Mouse (Mus musculus) stomach, embryonic 14.5 days (tissue): ENCODE measurements at regions not wholly inside any gene's neighbourhood (a gene's known extent, or its start where the extent isn't known, plus 50 kb on each side); places are given as distances from the start of the nearest gene placed in this dataset.

ENCODE experiments used
- ATAC-seq: fragments of 200-750 bp; cut with Nextera tagmentation; 2 replicates; pipeline ENCODE4 v1.8.0; 2017; ENCODE audit warnings: low read depth, moderate TSS enrichment; ENCODE audit not compliant: insufficient number of reproducible peaks, insufficient read depth, low FRiP score
- H3K27ac ChIP-seq: fragments of 300-500 bp; sonication (generic); 2 replicates; pipeline ENCODE4 v1.5.1; 2014; ENCODE audit warnings: mild to moderate bottlenecking, low read length, moderate library complexity, mixed read lengths
- H3K27me3 ChIP-seq: fragments of 300-500 bp; sonication (generic); 2 replicates; pipeline ENCODE4 v1.6.1; 2014; ENCODE audit warnings: low read length, control low read depth, mixed read lengths; ENCODE audit not compliant: control insufficient read depth, insufficient read depth
- H3K36me3 ChIP-seq: fragments of 300-500 bp; sonication (generic); 2 replicates; pipeline ENCODE4 v1.6.1; 2014; ENCODE audit warnings: mild to moderate bottlenecking, control low read depth, low read length, moderate library complexity, mixed read lengths; ENCODE audit not compliant: control insufficient read depth, insufficient read depth
- H3K4me1 ChIP-seq: fragments of 300-500 bp; sonication (generic); 2 replicates; pipeline ENCODE4 v1.6.1; 2014; ENCODE audit warnings: low read length, control low read depth, mixed read lengths; ENCODE audit not compliant: control insufficient read depth, insufficient read depth
- H3K4me2 ChIP-seq: fragments of 300-500 bp; sonication (generic); replicated peaks from 2 replicates; pipeline ENCODE4 v1.6.1; 2014; ENCODE audit warnings: low read depth, low read length, control low read depth
- H3K4me3 ChIP-seq: fragments of 300-500 bp; sonication (generic); 2 replicates; pipeline ENCODE4 v1.5.1; 2014; ENCODE audit warnings: low read depth, low read length, control low read depth
- H3K9ac ChIP-seq: fragments of 300-500 bp; sonication (generic); replicated peaks from 2 replicates; pipeline ENCODE4 v1.6.1; 2014; ENCODE audit warnings: low read depth, mild to moderate bottlenecking, control low read depth, low read length, moderate library complexity, mixed read lengths
- H3K9me3 ChIP-seq: fragments of 300-500 bp; sonication (generic); 2 replicates; pipeline ENCODE4 v1.6.1; 2016; ENCODE audit warnings: low read depth, low read length, control low read depth; ENCODE audit not compliant: control insufficient read depth
- WGBS: fragments of 180-500 bp; shearing (Covaris S2); extraction: QIAGEN DNeasy Blood & Tissue Kit; methylation state at CpG from one replicate; pipeline ENCODE4 v1.1.7; 2014; 5-methylcytosine and 5-hydroxymethylcytosine counted together

- Histone ChIP-seq H3K4me2 (no peak overlapping the region), H3K4me1 (no peaks in the 10 kb centered on the region), H3K9ac (no peak overlapping the region), H3K36me3 (no peaks in the 10 kb centered on the region), H3K27ac (no peak overlapping the region), H3K9me3 (no peaks in the 10 kb centered on the region), H3K4me3 (no peak overlapping the region), H3K27me3 (no peaks in the 10 kb centered on the region)
- no peak for ATAC-seq
- 84% methylated on average over 11 of the region's 11 CpGs for WGBS
Observed at GRCm38 (mm10) chr10:96438398-96439103, 178.3 kb upstream of the Btg1 start.

DNA sequence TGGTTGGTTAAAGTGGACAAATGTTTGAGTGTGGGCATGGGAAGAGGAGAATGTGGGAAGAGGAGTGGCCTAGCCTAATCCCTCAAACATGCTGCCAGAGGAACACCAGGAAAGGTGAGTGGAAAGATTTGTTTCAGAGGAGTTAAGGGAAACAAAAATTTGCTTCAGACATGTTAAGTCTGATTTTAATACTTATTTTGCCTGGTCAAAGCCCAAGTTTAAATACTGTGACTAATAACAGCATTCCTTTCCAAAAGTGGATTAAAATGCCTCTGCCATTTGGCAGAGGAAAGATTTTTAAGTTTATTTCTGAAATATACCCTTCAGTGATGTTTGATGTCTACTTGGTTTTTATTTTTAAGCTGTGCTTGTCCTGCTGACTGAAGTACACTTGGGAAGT lies 174.6 kb upstream of the Btg1 start:
- Histone ChIP-seq H3K36me3 (no peaks in the 10 kb centered on the region), H3K4me2 (no peak overlapping the region), H3K27ac (no peak overlapping the region), H3K4me3 (no peak overlapping the region), H3K9ac (no peak overlapping the region), H3K27me3 (no peaks in the 10 kb centered on the region), H3K9me3 (no peaks in the 10 kb centered on the region), H3K4me1 (no peaks in the 10 kb centered on the region)
- no peak for ATAC-seq

GRCm38 (mm10) chr10:96450266-96450665 lies 166.5 kb upstream of the Btg1 start:
- 92% methylated on average over 4 of the region's 4 CpGs for WGBS
- no peak overlapping the region for H3K4me3 ChIP-seq
- no peak overlapping the region for H3K27ac ChIP-seq
- no peaks in the 10 kb centered on the region for H3K36me3 ChIP-seq
- H3K9me3 ChIP-seq: no peaks in the 10 kb centered on the region
- no peaks in the 10 kb centered on the region for H3K27me3 ChIP-seq
- H3K4me1 ChIP-seq: no peaks in the 10 kb centered on the region
- no peak overlapping the region for H3K9ac ChIP-seq
- no peak for ATAC-seq
- H3K4me2 ChIP-seq: no peak overlapping the region

DNA sequence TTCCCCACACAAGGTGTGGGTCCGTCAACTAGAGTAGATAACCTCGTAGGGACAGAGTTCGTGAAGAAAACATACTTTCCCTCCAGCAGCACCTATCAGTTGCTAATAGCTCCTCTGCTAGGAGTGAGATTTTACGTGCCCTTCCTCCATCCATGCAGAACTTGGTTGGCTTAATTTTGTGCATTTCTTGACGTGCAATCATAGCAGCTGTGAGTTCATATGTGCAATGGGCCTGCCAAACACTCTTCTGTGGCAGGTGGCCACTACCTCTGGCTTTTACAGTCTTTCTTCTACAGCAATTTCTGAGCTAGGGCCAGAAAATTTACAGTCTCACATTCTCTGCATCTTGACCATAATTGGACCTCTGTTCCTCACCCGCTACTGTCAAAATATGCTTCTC lies 161.9 kb upstream of the Btg1 start:
- no peaks in the 10 kb centered on the region for H3K36me3 ChIP-seq
- WGBS: 84% methylated on average over 6 of the region's 6 CpGs
- ATAC-seq: no peak
- H3K27me3 ChIP-seq: no peaks in the 10 kb centered on the region
- H3K4me3 ChIP-seq: no peak overlapping the region
- no peaks in the 10 kb centered on the region for H3K4me1 ChIP-seq
- no peak overlapping the region for H3K9ac ChIP-seq
- H3K4me2 ChIP-seq: no peak overlapping the region
- H3K9me3 ChIP-seq: no peaks in the 10 kb centered on the region
- H3K27ac ChIP-seq: no peak overlapping the region

GRCm38 (mm10) chr10:96458551-96458950 lies 158.3 kb upstream of the Btg1 start:
- H3K9me3 ChIP-seq: no peaks in the 10 kb centered on the region
- no peak for ATAC-seq
- H3K4me1 ChIP-seq: no peaks in the 10 kb centered on the region
- H3K4me3 ChIP-seq: no peak overlapping the region
- H3K36me3 ChIP-seq: no peaks in the 10 kb centered on the region
- H3K4me2 ChIP-seq: no peak overlapping the region
- H3K9ac ChIP-seq: no peak overlapping the region
- 85% methylated on average over 4 of the region's 4 CpGs for WGBS
- H3K27me3 ChIP-seq: no peaks in the 10 kb centered on the region
- H3K27ac ChIP-seq: no peak overlapping the region

- 82% methylated on average over 3 of the region's 3 CpGs for WGBS
- Histone ChIP-seq H3K4me1 (no peaks in the 10 kb centered on the region), H3K36me3 (no peaks in the 10 kb centered on the region), H3K4me2 (no peak overlapping the region), H3K9ac (no peak overlapping the region), H3K27ac (0 out of 2 replicates have a peak overlapping the region, but pooled peaks have one; percentile 2), H3K27me3 (no peaks in the 10 kb centered on the region), H3K9me3 (no peaks in the 10 kb centered on the region), H3K4me3 (no peak overlapping the region)
- no peak for ATAC-seq
Observed at GRCm38 (mm10) chr10:96459186-96459585, 157.6 kb upstream of the Btg1 start.

DNA sequence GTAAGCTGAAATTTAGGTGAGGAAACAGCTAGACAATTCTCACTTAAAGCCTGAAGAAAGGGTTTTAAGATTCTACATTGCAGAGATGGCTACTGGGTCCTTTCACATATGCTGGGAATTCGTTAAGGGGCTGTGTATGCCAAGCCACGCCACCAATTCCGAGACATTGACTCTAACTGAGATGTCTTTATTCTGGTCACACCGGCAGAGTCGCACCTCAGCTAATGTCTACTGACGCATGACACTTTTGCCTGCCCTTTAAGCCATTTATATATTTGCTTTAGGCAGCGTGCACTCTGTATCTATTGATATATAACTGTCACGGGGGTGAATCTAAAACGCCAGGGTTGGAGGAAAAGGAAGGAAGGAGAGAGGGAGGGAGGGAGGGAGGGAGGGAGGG lies 156.7 kb upstream of the Btg1 start:
- 52% methylated on average over 9 of the region's 9 CpGs for WGBS
- no peaks in the 10 kb centered on the region for H3K36me3 ChIP-seq
- no peak overlapping the region for H3K4me2 ChIP-seq
- ATAC-seq: no peak
- H3K4me3 ChIP-seq: no peak overlapping the region
- no peaks in the 10 kb centered on the region for H3K27me3 ChIP-seq
- H3K9me3 ChIP-seq: no peaks in the 10 kb centered on the region
- H3K4me1 ChIP-seq: no peaks in the 10 kb centered on the region
- H3K9ac ChIP-seq: no peak overlapping the region
- no peak overlapping the region for H3K27ac ChIP-seq

GRCm38 (mm10) chr10:96460617-96461338 lies 156.0 kb upstream of the Btg1 start:
- Histone ChIP-seq H3K36me3 (no peaks in the 10 kb centered on the region), H3K9ac (no peak overlapping the region), H3K4me2 (no peak overlapping the region), H3K27me3 (no peaks in the 10 kb centered on the region), H3K9me3 (no peaks in the 10 kb centered on the region), H3K4me1 (no peaks in the 10 kb centered on the region), H3K27ac (no peak overlapping the region), H3K4me3 (no peak overlapping the region)
- 76% methylated on average over 10 of the region's 10 CpGs for WGBS
- no peak for ATAC-seq
